Mouse (Mus musculus) midbrain, embryonic 10.5 days (tissue): Measurements from ENCODE around the gene Bcl7b. TPM values are rescaled to one million over a fixed set of nuclear protein-coding genes. Genes with fewer than 3 reads are reported as not detected.

ENCODE experiments used
- DNase-seq: peaks from one replicate; pipeline ENCODE4 v3.0.0-alpha.2; 2017; ENCODE audit warnings: low spot score
- H3K27ac ChIP-seq: fragments of 300-500 bp; sonication (generic); replicated peaks from 2 replicates; pipeline ENCODE4 v1.5.1; 2016; ENCODE audit warnings: mild to moderate bottlenecking
- H3K27me3 ChIP-seq: fragments of 300-500 bp; sonication (generic); 2 replicates; pipeline ENCODE4 v1.6.1; 2016; ENCODE audit warnings: low read depth, mild to moderate bottlenecking; ENCODE audit not compliant: poor library complexity, severe bottlenecking
- H3K36me3 ChIP-seq: fragments of 300-500 bp; sonication (generic); 2 replicates; pipeline ENCODE4 v1.6.1; 2016; ENCODE audit warnings: mild to moderate bottlenecking, moderate library complexity
- H3K4me1 ChIP-seq: fragments of 300-500 bp; sonication (generic); 2 replicates; pipeline ENCODE4 v1.6.1; 2016
- H3K4me3 ChIP-seq: fragments of 300-500 bp; sonication (generic); 2 replicates; pipeline ENCODE4 v1.5.1; 2016; ENCODE audit warnings: mild to moderate bottlenecking, moderate library complexity
- H3K9me3 ChIP-seq: fragments of 300-500 bp; sonication (generic); replicated peaks from 2 replicates; pipeline ENCODE4 v1.6.1; 2016; ENCODE audit warnings: mild to moderate bottlenecking
- WGBS: fragments of 180-500 bp; shearing (Covaris S2); methylation state at CpG from one replicate; pipeline ENCODE4 v1.1.7; 2016; 5-methylcytosine and 5-hydroxymethylcytosine counted together
- polyA plus RNA-seq: library from polyadenylated mRNA; unstranded; fragments of >200 nt; fragmentation: Nextera tagmentation; extraction: Ambion mirVana; gene quantifications from 2 replicates; pipeline ENCODE4 v1.2.1, GENCODE M21; 2016

Bcl7b gene
- polyA plus RNA-seq, 1 experiment from 2014 or later: 49.5 TPM

DNA sequence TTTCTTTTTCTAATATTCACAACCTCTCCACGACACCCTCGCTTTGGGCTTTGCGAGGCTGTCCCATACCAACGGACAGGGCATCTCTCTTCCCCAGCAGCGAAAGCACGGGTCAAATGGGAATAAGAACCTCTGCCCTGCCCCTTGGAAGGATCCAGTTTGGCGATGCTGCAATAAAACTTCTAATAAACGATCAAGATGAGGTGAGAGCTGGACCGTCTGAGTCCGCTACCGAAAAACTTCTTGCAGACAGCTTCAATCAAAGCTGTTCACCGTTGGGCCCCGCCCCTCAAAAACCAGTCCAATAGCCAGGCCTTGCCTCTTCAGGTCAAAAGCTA lies 19.4 kb upstream of the Bcl7b start:
- no peaks in the 10 kb centered on the region for H3K9me3 ChIP-seq
- H3K36me3 ChIP-seq: peaks cover 21% of the 10 kb centered on the region
- H3K27me3 ChIP-seq: no peaks in the 10 kb centered on the region
- H3K4me3 ChIP-seq: peak overlapping the region; percentile 86
- peaks cover 18% of the 10 kb centered on the region for H3K4me1 ChIP-seq
- WGBS: 2% methylated on average over 13 of the region's 13 CpGs
- peak overlapping the region; percentile 96 for H3K27ac ChIP-seq
- DNase-seq: peak; percentile 98

DNA sequence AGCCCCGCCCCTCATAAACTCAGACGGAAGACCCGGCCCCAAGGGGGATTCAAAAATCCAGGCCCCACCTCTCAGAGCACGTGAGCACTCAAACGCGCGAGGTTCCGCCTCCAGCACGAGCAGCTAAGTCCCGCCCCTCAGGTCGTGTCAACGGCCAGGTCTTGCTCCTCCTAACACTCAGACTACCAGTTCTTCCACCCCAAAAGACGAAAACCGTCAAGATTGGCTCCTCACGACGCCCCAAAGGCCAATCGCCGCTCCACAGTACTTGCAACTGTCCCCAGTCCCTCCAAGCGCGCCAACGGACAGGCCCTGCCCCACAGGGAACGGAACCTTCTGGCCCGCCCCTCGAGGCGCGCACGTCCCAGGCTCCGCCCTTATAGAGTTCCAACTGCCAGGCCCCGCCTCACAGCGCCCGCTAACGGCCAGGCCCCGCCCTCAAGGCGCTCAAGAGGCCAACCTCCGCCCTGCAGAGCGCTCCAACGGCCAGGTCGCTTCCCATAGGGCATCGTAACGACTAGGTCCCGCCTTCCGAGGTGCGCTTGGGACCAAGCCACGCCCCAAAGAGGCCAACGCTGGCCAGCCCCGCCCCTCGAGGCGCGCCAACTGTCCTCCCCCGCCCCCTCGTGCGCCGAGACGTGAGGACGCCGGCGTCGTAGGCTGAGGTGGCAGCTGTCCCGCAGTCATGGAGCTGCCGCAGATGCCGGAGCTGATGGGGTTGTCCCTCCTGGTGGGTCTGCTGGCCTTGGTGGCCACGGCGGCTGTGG lies 18.8 kb upstream of the Bcl7b start, which contains the start of gene Tbl2:
Tbl2 (plus strand) TSS at position 605 of the 767 bp plus-strand sequence.
- WGBS: under 1% methylated on average over 63 of the region's 63 CpGs
- peak within 1 kb of the TSS; percentile 86 for H3K4me3 ChIP-seq
- peak within 1 kb of the TSS; percentile 96 for H3K27ac ChIP-seq
- H3K4me1 ChIP-seq: peaks cover 18% of the 10 kb centered on the region
- H3K36me3 ChIP-seq: peaks cover 26% of the 10 kb centered on the region
- H3K9me3 ChIP-seq: no peaks in the 10 kb centered on the region
- peak; percentile 99 for DNase-seq
- no peaks in the 10 kb centered on the region for H3K27me3 ChIP-seq

DNA sequence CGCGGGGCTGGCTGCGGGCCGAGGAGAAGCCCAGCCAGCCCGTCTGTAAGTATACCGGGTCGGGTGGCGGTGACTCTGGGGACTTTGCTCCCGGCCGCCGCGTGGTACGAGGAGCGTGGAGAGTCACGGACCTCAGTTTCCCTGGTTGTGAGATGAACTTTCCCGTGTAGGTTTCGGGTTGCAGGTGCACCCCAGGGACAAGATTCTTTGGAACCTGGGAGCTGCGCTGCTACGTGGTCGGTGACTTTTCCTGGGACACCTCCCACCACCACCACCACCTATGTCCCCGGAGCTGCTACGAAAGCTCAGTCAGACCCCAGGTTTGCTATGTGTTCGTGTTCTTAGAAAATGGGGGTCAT lies 18.3 kb upstream of the Bcl7b start:
- no peaks in the 10 kb centered on the region for H3K9me3 ChIP-seq
- H3K4me3 ChIP-seq: peak overlapping the region; percentile 86
- H3K27me3 ChIP-seq: no peaks in the 10 kb centered on the region
- no peak for DNase-seq
- WGBS: 0% methylated on average over 23 of the region's 23 CpGs
- peaks cover 18% of the 10 kb centered on the region for H3K4me1 ChIP-seq
- H3K27ac ChIP-seq: peak overlapping the region; percentile 96
- peaks cover 32% of the 10 kb centered on the region for H3K36me3 ChIP-seq

DNA sequence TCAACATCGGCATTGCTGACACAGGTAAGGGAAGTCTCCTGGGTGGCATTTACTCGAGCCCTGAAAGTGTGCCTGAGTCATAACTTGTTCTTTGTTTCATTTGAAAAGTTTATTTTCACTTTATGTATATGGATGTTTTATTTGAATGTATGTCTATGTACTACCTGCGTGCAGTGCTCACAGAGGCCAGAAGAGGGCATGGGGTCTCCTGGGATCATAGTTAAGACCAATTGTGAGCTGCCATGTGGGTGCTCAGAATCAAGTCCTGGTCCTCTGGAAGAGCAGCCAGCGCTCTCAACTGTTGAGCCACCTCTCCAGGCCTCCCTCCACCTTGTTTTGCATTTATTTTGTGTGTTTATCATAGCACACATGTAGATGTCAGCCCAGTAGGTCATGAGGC lies 11.6 kb upstream of the Bcl7b start:
- no peaks in the 10 kb centered on the region for H3K4me1 ChIP-seq
- 0 out of 2 replicates have a peak, but pooled peaks cover 4% of the 10 kb centered on the region for H3K9me3 ChIP-seq
- no peak overlapping the region for H3K27ac ChIP-seq
- H3K4me3 ChIP-seq: no peak overlapping the region
- H3K36me3 ChIP-seq: peaks cover 97% of the 10 kb centered on the region
- DNase-seq: no peak
- 94% methylated on average over 4 of the region's 4 CpGs for WGBS
- H3K27me3 ChIP-seq: no peaks in the 10 kb centered on the region

DNA sequence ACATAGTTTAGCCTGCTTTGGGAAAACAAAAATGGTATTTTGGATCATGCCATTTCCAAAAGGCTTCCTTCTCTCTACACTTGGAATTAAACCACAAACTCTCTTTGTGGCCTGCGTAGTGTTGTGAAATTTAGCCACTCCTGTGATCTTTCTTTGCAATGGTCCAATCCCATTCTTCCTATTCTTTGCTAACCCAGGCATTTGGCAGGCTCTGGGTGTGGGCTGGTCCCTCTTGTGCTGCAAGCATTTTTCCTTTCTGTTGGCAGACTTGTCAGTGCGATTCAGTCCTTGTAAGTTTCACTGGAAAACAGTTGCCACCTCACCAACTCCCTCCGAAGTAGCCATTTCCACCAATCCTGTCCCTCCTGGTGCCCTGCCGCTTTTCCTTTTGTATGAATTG lies 6.9 kb upstream of the Bcl7b start:
- no peaks in the 10 kb centered on the region for H3K4me1 ChIP-seq
- H3K27me3 ChIP-seq: no peaks in the 10 kb centered on the region
- H3K9me3 ChIP-seq: 0 out of 2 replicates have a peak, but pooled peaks cover 4% of the 10 kb centered on the region
- no peak overlapping the region for H3K4me3 ChIP-seq
- DNase-seq: no peak
- peaks cover 72% of the 10 kb centered on the region for H3K36me3 ChIP-seq
- H3K27ac ChIP-seq: no peak overlapping the region
- 96% methylated on average over 4 of the region's 4 CpGs for WGBS

DNA sequence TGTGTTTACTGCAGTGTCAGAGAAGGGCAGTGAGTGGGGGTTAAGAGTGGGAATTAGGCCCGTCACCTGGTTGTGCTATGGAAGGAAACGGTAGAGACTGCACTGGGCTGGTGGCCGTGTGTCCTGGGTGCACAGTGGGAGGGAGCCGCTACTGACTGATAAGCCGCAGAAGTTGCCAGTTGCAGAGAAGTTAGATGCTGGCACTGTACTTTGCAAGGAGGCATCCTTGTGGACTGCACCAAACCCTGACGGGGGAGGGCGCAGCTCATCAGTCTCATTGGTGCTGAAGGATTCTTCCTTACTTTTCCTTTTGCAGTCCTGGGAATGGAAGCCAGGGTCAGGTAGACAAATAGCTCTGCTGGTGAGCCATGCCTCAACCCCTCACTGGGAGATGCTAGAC lies 6.4 kb upstream of the Bcl7b start:
- Histone ChIP-seq H3K9me3 (0 out of 2 replicates have a peak, but pooled peaks cover under 1% of the 10 kb centered on the region), H3K27ac (no peak overlapping the region), H3K36me3 (peaks cover 67% of the 10 kb centered on the region), H3K4me1 (no peaks in the 10 kb centered on the region), H3K4me3 (no peak overlapping the region), H3K27me3 (no peaks in the 10 kb centered on the region)
- 87% methylated on average over 7 of the region's 7 CpGs for WGBS
- DNase-seq: no peak

DNA sequence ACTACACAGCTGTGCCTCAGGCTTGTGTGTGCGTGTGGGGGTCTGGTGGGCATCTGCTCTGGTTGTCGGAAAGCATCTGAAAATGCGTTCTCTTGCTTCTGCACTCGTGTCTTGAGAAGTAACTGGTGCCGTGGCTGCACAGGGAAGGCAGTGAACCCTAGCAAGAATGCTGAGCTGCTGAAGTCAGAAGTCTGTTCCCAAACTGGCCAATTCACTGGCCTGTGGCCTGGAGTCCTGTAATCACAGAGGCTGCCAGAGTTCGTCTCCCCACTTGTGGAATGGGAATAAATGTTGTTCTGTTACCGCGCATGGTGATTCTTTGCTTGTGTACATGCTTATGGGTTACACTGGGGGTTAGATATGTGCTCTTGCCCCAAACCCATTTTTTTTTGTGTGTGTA lies 5.7 kb upstream of the Bcl7b start:
- H3K27me3 ChIP-seq: no peaks in the 10 kb centered on the region
- WGBS: 93% methylated on average over 8 of the region's 8 CpGs
- no peaks in the 10 kb centered on the region for H3K9me3 ChIP-seq
- H3K4me3 ChIP-seq: no peak overlapping the region
- no peak overlapping the region for H3K27ac ChIP-seq
- no peak for DNase-seq
- peaks cover 60% of the 10 kb centered on the region for H3K36me3 ChIP-seq
- H3K4me1 ChIP-seq: no peaks in the 10 kb centered on the region

DNA sequence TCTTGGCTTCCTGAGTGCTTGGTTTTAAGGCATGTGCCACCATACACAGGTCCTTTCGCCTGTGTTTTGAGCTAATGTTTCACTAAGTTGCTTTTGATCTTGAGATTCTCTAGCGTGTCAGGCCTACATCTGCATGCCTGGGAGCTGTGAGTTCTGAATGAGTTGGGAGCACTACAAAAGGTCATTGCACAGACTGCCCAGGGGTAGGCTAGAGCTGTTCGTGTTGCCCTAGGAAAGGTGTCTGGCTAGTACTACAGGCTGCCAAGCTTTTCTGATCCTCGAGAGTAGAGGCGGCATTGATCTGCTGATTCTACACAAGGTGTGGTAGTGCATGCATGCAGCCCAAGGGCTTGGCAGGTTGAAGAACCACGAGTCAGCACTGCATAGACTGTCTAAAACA lies 5.3 kb upstream of the Bcl7b start:
- Histone ChIP-seq H3K4me3 (no peak overlapping the region), H3K27me3 (no peaks in the 10 kb centered on the region), H3K9me3 (no peaks in the 10 kb centered on the region), H3K4me1 (peaks cover 2% of the 10 kb centered on the region), H3K27ac (no peak overlapping the region), H3K36me3 (peaks cover 56% of the 10 kb centered on the region)
- no peak for DNase-seq
- 90% methylated on average over 6 of the region's 6 CpGs for WGBS

DNA sequence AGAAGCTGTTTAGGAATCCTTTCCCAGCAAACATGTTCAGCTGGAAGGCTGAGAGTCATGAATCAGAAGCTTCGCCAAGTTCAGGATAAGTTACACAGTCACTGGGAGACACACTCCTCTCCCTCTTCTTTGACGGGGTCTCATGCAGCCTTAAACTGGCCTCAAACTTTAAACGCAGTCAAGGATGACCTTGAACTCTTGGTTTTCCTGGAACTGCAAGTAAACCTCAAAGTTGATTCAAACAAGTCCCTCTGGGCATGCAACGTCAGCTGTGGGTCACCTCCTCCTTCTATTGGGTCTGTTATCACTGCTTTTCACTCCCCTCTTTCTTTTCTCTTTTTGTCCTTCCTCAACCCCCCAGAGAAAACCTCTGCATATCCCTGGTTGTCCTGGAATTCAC lies 1.2 kb upstream of the Bcl7b start:
- Histone ChIP-seq H3K27me3 (no peaks in the 10 kb centered on the region), H3K4me1 (peaks cover 21% of the 10 kb centered on the region), H3K36me3 (peaks cover 31% of the 10 kb centered on the region), H3K4me3 (no peak overlapping the region), H3K27ac (no peak overlapping the region), H3K9me3 (no peaks in the 10 kb centered on the region)
- WGBS: 88% methylated on average over 4 of the region's 4 CpGs
- DNase-seq: no peak

DNA sequence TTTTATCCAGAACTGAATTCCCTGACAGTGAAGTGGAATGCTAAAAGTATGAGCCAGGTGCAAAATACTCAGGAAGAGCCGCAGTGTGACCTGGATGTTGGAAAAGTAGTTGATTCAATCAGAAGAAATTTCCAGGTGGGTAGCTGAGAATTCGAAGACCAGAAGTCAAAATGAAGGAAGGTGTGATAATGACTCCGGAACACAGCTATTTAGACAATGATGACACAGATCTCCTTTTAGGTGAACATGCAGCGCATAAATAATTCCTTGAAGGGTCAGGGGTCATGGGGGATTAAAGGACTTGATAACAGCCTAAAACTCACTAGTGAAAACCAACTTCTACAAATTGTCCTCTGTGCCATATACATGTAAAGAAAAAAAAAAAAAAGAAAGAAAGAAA lies 614 bp upstream of the Bcl7b start:
- DNase-seq: no peak

DNA sequence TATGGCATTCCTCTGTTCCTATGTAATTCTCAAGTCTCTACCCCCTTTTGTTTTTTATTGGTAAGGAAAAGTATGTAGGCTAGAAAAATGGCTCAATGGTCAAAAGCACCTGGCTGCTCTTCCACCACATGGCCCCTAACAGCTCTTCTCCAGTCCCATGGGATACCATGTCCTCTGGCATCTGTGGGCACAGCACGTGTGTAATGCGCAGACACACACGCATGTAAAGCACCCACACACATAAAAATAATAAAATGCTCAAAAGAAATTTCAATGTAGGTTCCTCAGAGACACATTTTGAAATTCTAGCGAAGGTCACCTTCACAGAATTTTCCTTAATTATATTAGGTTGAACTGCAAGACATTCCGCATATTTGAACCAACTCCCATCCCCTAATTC lies 1.4 kb downstream of the Bcl7b start:
- H3K36me3 ChIP-seq: peaks cover 41% of the 10 kb centered on the region
- no peaks in the 10 kb centered on the region for H3K27me3 ChIP-seq
- peak overlapping the region; percentile 69 for H3K4me3 ChIP-seq
- 90% methylated on average over 5 of the region's 5 CpGs for WGBS
- H3K9me3 ChIP-seq: no peaks in the 10 kb centered on the region
- peak overlapping the region; percentile 97 for H3K27ac ChIP-seq
- H3K4me1 ChIP-seq: peaks cover 21% of the 10 kb centered on the region
- DNase-seq: no peak

More for the DNA sequence above, 614 bp upstream of the Bcl7b start:
- Histone ChIP-seq H3K9me3 (no peaks in the 10 kb centered on the region), H3K36me3 (peaks cover 31% of the 10 kb centered on the region), H3K4me3 (peak overlapping the region; percentile 69; the same call in 1 of the 2 replicates), H3K27ac (no peak overlapping the region), H3K4me1 (peaks cover 21% of the 10 kb centered on the region), H3K27me3 (no peaks in the 10 kb centered on the region)
- WGBS: 94% methylated on average over 4 of the region's 4 CpGs

DNA sequence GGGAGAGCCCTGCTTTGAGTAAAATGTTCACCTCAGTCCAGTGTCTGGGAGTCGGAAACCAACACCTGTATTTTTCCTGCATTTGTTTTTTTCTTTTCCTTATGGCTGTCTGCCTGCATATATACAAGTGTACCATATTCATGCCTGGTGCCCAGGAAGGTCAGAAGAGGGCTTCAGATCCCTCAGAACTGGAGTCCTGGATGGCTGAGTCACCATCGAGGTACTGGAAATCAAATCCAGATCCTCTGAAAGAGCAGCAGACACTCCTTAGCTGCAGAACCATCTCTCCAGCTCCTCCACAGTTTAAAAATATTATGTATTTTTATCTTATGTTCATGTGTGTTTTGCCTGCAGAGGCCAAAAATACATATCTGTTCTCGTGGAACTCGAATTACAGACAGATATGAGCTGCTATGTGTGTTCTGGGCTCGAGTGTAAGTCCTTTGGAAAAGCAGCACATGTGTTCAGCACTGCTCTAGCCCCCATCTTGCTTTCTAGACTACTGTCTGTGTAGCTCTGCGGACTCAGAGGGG lies 3.7 kb downstream of the Bcl7b start:
- Histone ChIP-seq H3K4me3 (no peak overlapping the region), H3K4me1 (peaks cover 29% of the 10 kb centered on the region), H3K27me3 (no peaks in the 10 kb centered on the region), H3K27ac (no peak overlapping the region), H3K36me3 (peaks cover 58% of the 10 kb centered on the region), H3K9me3 (no peaks in the 10 kb centered on the region)
- DNase-seq: no peak
- 95% methylated on average over 6 of the region's 6 CpGs for WGBS

DNA sequence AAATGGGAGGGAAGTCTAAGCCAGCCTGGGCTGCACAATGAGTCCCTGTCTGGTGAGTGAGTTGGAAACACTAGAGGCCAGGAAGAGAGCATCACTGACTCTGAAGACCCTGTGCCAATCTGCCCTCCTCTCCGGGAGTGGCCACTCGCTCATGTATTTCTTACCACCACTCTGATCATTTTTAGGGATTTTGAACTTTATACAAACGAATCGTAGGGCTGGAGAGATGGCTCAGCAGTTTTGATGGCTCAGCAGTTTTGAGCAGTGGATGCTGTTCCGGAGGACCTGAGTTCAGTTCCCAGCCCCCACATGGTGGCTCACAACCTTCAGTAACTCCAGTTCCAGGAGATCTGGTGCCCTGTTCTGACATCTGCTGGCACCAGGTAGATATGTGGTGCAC lies 4.9 kb downstream of the Bcl7b start:
- Histone ChIP-seq H3K9me3 (no peaks in the 10 kb centered on the region), H3K4me3 (no peak overlapping the region), H3K4me1 (peaks cover 25% of the 10 kb centered on the region), H3K27ac (no peak overlapping the region), H3K36me3 (peaks cover 71% of the 10 kb centered on the region), H3K27me3 (no peaks in the 10 kb centered on the region)
- DNase-seq: no peak
- 93% methylated on average over 5 of the region's 5 CpGs for WGBS
